25 mouse cellular contexts compared by ENCODE assay signal in genomic region chr19:32296863-32297262, GRCm38 (mm10).
"Had no signal": no experiment of that assay in that cellular context is flagged by ENCODE, and none has a peak within 500 bp of the region (broad histone marks: within the 10 kb centered on the region; RNA-seq: fewer than 3 reads in every experiment).

No protein-coding gene starts in this region.

- H3K9me3 ChIP-seq: heart, embryonic 13.5 days; heart, embryonic 15.5 days; hindbrain, embryonic 10.5 days; hindbrain, embryonic 12.5 days; limb, embryonic 10.5 days; limb, embryonic 12.5 days; liver, embryonic 13.5 days; liver, embryonic 15.5 days had no signal

- H3K27me3 ChIP-seq: heart, embryonic 13.5 days; heart, embryonic 15.5 days; hindbrain, embryonic 12.5 days; limb, embryonic 12.5 days; liver, embryonic 13.5 days; liver, embryonic 15.5 days had no signal

- H3K4me3 ChIP-seq: heart, embryonic 13.5 days; heart, embryonic 15.5 days; hindbrain, embryonic 10.5 days; hindbrain, embryonic 12.5 days; layer of hippocampus, adult 2 months; left cerebral cortex, adult 2 months; limb, embryonic 10.5 days; limb, embryonic 12.5 days; liver, embryonic 13.5 days; liver, embryonic 15.5 days had no signal

- H3K4me1 ChIP-seq: hindbrain, embryonic 12.5 days had no signal

- H3K36me3 ChIP-seq: heart, embryonic 15.5 days; hindbrain, embryonic 10.5 days; hindbrain, embryonic 12.5 days; limb, embryonic 10.5 days; limb, embryonic 12.5 days; liver, embryonic 15.5 days had no signal

- DNase-seq: gastrocnemius, postnatal 10 days; gastrocnemius, postnatal 25 days; heart, postnatal 4 days; kidney, adult 18-20 months; kidney, postnatal 14 days; kidney, postnatal 36 days; liver; liver, embryonic 13.5 days had no signal

- H3K27ac ChIP-seq: heart, embryonic 13.5 days; heart, embryonic 15.5 days; hindbrain, embryonic 10.5 days; hindbrain, embryonic 12.5 days; hindbrain, embryonic 14.5 days; kidney, postnatal 0 days; layer of hippocampus, adult 2 months; left cerebral cortex, adult 2 months; limb, embryonic 10.5 days; limb, embryonic 12.5 days; liver, embryonic 13.5 days; liver, embryonic 15.5 days had no signal

- H3K4me2 ChIP-seq: heart, embryonic 11.5 days; heart, embryonic 13.5 days; heart, embryonic 15.5 days; hindbrain, embryonic 12.5 days; hindbrain, embryonic 14.5 days; limb, embryonic 12.5 days; liver, embryonic 11.5 days; liver, embryonic 13.5 days; liver, embryonic 15.5 days had no signal

- ATAC-seq: forebrain, embryonic 16.5 days; hindbrain, embryonic 16.5 days; inflammation-experienced regulatory T-cells, adult 6 months; intestine, embryonic 16.5 days had no signal

- H3K9ac ChIP-seq: heart, embryonic 13.5 days; heart, embryonic 15.5 days; hindbrain, embryonic 12.5 days; hindbrain, embryonic 14.5 days; limb, embryonic 12.5 days; liver, embryonic 13.5 days; liver, embryonic 15.5 days had no signal
